Mouse (Mus musculus) NIH3T3 (cell line): ENCODE data around the gene Rtbdn.
"Not testable (repeated sequence)": the region's sequence is repeated elsewhere in the genome, so short reads cannot be mapped to it uniquely, and the experiment has no call there.

Experiments used
- DNase-seq: peaks from one replicate; pipeline ENCODE4 v3.0.0-alpha.2; 2012; ENCODE audit warnings: low read depth

Gene Rtbdn

DNA sequence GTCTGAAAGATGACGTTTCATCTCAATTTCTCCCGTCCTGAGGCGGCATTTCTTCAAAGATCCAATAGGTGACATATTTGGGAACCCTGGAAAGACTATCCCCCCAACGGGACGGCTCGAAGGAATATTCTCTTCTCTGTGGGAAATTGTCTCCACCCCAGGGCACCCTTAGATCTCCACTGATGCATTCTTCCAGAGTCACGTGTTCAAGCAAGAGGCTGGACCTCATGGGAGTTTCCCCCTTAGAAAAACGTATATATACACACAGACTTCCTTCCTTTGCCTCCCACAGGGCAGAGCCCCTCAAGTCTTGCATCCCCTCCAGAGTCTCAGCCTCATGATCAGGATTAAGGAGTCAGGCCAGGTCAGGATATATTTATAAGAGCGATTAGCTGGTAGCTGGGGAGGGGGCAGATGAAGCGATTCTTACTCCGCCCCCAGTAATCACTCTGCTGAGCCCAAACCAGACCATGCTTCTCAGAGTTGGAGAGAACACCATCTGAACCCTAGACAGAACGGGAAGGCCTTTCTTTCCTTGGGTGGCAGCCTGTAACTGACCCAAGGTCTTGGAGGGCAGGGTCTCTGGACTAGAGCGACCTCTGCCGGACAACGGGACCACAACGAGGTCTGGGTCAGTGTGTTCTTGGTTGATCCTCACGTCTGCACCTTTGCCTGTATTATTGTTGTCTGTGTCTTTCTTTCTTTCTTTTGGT lies at the start of gene Rtbdn:
TSS of gene Rtbdn (plus strand) at position 464 of the 713 bp plus-strand sequence.
- no peak for DNase-seq

DNA sequence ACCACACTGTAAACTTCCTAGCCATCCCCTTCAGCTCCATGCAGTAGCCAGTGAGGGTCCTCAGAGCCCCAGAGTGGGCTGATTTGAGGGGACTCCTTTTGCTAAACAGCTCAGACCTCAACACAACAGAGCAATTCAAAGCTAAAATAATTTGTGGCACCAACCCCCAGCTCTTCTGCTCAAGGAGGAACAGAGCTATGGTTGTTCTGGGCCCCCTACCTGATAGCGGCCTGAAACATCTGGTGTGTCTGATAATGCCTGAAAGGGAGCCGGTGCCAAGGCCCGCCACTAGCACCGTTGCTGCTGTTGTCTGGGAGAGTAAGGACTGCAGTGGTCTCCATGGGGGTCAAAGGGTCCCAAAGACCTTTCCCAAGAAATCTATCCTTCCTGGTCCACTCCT lies 45.7 kb upstream of the Rtbdn start:
- DNase-seq, result no peak

DNA sequence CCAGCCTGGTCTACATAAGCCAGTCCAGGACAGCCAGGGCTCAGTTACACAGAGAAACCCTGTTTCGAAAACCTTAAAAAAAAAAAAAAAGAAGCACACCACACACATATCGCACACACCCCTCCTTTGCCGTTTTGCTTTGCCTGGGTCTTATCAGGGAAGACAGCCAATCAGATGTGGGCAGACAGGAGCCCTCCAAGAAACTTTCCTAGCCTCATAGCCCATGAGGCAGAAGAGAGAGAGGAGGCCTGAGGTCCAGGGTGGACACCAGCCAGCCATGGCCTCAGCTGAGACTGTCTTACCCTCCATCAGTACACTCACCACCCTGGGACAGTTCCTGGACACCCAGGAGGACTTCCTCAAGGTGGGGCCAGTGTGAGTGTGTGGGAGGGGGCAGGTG lies 45.0 kb upstream of the Rtbdn start, which contains the start of gene Klf1:
TSS of gene Klf1 (plus strand) at position 177 of the 400 bp plus-strand sequence.
- no peak for DNase-seq

DNA sequence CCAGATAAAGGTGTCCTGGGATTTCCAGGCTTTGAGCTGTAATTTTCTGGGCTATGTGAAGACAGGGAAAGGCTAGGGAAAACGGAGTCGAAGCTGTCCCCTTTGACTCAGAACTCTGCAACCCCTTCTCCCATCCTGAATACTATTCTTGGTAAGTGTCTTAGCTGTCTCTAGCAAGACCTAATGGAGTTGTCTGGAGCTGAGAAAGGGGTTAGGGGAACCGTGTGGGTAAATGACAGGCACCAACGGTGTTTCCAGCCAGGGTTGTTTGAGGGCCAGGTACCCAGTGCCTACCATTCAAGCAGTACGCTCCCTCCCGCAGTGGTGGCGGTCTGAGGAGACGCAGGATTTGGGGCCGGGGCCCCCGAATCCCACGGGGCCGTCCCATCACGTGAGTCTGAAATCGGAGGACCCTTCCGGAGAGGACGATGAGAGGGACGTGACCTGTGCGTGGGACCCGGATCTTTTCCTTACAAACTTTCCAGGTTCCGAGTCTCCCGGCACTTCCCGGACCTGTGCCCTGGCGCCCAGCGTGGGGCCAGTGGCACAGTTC lies 44.3 kb upstream of the Rtbdn start:
- no peak for DNase-seq

DNA sequence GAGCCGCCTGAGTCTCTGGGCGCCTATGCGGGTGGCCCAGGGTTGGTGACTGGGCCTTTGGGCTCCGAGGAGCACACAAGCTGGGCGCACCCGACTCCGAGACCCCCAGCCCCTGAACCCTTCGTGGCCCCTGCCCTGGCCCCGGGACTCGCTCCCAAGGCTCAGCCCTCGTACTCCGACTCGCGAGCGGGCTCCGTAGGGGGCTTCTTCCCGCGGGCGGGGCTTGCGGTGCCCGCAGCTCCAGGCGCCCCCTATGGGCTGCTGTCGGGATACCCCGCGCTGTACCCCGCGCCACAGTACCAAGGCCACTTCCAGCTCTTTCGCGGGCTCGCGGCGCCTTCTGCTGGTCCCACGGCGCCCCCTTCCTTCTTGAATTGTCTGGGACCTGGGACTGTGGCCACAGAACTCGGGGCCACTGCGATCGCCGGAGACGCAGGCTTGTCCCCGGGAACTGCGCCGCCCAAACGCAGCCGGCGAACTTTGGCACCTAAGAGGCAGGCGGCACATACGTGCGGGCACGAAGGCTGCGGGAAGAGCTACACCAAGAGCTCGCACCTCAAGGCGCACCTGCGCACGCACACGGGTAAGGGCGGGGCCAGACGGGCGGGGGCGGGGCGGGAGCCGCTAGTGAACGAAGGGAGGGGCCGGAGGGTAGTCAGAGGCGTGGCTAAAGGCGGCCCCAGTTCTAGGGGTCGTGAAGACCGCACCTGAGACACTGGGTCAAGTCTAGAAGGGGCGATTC lies 43.7 kb upstream of the Rtbdn start:
- peak; percentile 81 for DNase-seq

DNA sequence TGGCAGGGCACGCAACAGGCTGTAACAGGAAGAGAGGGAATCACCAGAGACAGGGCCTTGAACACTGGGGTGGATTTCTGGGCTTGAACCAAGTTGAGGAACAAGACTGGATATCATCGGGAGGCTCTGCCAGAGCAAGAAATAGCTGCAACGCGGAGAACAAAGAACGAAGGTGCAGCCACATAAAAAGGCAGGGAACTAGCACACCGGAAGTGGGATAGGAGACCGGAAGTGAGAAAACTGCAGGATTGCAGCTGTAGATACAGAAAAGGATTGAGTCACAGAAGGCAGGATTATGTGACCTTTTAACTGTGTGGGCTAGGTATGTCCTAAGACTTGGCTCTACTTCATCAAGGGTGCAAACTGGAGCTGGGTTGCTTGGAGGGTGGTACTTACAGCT lies 42.4 kb upstream of the Rtbdn start:
- DNase-seq, result no peak

DNA sequence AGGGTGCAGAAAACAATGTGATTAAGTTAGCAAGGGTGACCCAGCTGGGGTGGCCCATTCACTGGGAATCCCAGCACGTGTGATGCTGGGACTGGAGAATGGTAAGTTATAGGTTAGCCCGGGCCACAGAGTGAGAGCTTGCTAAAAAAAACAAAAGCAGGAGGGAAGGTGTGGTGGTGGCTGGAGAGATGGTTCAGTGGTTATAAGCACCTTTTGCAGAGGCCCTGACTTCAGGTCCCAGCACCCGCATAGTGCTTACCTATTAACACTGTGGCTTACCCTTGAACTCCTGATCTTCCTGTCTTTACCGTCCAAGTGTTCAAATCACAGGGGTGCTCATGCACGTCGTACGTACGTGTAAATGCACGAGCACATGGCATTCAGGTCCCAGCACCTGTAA lies 39.8 kb upstream of the Rtbdn start:
- no peak for DNase-seq

DNA sequence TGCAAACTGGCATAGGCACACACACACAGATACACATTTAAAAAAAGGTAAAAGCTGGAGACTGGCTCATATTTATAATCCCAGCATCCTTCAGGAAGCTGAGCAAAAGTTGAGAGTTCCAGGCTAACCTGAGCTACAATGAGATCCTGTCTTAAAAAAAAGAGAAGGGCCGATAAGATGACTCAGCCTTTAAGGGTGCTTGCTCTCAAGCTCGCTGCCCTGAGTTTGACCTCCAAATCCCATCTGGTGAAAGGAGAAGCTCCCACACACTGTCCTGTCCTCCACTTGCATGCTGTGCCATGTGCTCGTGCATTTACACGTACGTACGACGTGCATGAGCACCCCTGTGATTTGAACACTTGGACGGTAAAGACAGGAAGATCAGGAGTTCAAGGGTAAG lies 39.3 kb upstream of the Rtbdn start:
- no peak for DNase-seq

DNA sequence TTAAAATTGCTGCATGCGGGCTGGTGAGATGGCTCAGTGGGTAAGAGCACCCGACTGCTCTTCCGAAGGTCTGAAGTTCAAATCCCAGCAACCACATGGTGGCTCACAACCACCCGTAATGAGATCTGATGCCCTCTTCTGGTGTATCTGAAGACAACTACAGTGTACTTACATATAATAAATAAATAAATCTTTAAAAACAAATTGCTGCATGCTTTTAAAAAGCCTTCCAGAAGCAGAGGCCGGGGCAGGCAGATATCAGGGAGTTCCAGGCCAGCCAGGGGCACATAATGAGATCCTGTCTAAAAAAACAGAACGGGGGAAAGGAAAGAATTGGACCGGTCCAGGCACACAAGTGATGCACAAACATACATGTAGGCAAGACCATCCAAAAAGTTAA lies 38.8 kb upstream of the Rtbdn start:
- DNase-seq, result not testable (repeated sequence)

DNA sequence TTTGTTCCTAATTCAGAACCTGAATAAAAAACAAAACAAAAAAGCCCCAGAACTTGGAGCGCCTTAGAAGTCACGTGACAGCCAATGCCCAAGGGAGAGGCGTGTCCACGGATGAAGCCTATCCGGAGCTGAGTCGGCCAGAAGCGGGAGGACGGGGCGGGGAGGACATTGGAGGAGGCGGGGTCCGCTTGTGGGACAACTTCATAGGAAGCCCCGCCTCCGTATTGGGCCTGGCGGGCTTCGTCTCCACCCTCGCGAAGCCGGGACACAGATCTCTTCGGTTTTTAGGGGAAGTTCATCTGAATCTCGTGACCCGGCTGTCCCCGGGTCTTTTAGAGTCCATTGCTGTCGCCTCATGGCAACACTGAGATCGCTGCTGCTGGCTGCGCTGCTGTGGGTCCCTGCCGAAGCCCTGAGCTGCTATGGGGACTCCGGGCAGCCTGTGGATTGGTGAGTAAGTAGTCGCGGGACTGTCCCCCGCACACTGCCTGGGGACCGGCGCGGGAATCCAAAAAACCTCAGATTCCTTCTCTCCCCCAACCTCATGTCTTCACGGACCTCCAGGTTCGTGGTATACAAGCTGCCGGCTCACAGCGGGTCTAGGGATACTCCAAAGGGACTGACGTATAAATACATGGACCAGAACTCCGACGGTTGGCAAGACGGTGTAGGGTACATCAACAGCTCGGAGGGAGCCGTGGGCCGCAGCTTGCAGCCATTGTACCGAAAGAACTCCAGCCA lies 38.2 kb upstream of the Rtbdn start, which contains the start of gene Dnase2a:
TSS of gene Dnase2a (plus strand) at position 140 of the 741 bp plus-strand sequence.
- DNase-seq, result peak; percentile 99

DNA sequence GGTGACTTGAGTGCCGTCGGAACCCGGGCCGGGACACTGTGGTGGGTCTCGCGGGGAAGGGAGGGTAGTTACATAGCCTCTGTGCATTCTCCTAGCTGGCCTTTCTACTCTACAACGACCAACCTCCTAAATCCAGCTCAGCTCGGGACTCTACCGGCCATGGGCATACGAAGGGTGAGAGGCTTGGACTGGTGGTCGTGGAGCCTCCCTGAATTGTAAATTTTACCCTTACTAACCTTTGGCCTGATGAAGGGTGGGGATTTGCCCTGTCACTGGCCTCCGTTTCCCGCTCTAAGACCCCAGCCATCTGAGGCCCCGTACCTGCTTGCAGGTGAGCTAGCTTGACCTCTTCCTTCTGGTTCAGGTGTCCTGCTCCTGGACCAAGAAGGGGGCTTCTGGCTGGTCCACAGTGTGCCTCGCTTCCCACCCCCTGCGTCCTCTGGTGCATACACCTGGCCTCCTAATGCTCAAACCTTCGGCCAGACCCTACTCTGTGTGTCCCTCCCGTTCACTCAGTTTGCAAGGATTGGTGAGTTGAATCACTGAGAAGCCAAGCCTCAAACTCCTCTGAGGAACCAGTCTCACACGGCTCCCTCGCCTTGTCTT lies 37.5 kb upstream of the Rtbdn start:
- DNase-seq, result no peak

DNA sequence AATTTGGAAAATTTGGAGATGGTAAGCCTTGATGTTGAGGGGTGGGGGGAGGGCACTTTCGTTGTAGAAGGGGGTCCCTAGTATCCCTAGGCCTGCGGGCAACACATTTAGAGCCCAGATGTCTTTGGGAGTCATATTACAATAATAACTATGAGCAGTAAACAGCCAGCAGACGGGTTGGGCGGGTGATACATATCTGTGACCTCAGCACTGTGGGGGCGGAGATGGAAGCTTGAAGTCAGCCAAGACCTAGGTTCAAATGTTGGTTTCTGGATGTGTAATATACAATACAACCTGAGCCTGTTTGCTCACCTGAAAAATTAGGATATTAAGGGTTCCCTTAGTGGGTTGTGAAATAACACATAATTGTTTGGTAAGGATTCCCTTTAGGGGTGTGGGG lies 36.8 kb upstream of the Rtbdn start:
- no peak for DNase-seq

DNA sequence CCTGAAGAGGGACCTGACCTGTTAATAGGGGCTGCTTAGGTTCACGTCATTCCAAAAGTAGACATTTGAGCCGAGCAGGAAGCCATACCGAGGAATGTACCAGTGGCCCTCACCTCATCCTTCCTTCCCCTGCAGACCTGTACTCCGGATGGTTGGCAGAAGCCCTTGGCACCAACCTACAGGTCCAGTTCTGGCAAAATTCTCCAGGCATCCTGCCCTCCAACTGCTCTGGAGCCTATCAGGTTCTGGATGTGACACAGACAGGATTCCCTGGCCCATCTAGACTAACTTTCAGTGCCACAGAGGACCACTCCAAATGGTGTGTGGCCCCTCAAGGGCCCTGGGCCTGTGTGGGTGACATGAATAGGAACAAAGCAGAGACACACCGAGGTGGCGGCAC lies 36.2 kb upstream of the Rtbdn start:
- DNase-seq, result no peak

DNA sequence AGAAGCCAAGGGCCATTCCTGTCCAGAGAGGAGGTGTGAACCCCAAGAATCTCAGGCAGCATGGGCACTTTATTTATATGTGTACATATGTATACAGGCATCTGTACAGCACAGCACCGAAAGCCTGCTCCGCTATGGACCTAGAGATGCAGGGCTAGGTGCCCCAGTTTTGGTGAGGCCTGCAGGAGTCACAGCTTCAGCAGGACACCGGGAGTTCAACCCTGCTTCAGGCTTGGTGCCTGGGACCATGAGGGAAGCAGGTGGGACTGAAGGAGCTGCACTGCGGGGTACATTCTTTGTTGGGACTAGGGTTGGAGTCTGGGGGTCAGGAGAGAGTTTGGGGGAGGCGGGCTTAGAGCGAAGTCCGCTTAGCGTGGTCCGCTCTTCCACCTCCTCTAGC lies 34.9 kb upstream of the Rtbdn start:
- DNase-seq, result no peak

DNA sequence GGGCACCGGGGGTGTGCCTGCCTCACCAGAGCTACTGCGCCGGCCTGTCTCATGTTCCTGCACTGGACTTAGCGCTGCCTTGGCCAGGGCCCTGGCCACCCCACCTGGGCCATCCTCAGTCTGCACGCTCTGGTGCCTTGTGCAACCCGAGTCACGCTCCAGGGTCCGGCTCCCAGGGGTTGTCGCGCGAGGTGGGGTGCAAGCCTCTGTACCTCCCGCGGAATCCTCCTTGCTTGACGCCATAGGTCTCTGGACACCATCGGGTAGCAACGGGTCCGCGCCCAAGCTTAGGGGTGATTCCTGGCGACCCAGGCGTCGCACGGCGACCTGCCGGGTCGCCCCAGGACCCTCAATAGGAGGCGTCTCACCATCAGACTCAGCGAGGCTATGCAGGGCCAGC lies 34.4 kb upstream of the Rtbdn start:
- no peak for DNase-seq

DNA sequence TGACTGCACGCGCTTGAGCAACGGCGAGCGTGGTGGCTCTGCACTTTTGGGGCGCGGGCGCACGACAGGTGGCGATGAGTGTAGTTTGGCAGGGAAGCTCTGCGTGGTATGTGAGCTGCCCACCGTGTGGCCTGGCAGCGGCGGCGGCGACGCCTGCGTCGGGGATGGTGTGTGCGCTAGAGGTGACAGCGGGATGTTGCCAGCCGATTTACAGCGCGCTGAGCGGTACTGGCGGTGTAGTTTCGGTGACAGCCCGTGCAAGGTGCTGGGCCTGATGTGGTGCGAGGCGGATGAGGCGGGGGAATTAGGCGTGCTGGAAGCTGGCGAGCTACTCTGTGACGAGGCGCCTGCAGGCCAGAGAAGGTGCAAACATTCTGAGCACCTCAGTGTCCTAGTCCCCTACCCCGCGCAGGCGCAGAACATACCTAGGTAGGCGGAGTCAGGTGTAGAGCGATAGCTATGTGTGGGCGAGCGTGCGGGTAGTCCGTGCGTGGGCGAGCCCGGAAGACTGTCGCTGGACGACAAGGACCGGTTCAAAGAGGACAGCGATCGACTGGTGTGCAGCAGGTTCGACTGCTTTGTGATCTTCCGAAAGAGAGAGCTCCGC lies 33.8 kb upstream of the Rtbdn start:
- no peak for DNase-seq

DNA sequence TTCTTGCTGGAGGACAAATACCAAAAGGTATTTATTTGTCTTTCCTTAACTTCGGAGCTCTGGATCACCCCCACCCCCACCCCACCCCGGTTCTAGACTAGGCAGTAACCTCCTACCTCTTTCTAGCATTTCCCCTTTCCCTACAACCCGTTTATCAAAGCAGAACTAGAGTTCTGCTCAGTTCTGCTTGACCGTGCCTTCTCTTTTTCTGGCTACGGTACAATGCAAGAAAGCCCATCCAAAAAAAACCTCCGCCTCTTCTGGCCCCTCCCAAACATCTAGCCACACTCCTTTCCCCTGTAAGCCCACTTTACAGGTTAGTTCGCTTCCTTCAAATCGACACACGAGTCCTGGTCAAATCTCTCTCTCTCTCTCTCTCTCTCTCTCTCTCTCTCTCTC lies 33.3 kb upstream of the Rtbdn start:
- no peak for DNase-seq

DNA sequence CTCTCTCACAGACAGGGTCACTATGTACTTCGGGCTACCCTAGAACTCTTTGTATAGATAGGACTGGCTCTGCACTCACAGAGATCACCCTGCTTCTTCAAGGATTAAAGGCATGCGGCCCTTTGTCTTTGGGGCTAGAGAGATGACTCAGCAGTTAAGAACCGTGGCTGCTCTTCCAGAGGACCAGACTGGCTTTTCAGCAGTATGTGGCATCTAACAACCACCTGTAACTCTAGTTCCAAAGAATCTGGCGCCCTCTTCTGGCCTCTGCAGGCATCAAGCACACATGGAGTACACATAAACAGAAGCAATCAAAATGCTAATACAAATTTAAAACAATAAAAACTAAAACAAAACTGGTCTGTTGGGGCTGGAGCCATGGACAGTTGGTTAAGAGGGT lies 32.8 kb upstream of the Rtbdn start:
- peak; percentile 31 for DNase-seq

DNA sequence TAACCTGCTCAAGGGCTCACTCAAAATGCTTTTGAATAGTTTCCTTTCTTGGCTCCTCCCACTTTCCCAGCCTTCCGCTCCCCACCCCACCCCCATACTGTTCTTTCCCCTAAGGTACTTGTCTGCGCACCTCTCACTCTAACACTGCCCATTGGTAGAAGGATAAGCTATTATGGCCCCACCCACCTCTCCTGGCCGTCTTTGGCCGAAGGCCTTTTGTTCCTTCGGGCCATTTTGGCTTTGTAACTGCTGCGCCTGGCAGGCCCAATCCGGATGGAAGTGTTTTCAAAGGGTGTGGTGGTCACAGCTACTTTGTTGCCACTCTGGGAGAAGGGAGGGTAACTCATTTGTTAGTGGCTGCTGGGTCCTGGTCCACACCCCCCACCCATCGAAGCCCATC lies 31.5 kb upstream of the Rtbdn start:
- no peak for DNase-seq

DNA sequence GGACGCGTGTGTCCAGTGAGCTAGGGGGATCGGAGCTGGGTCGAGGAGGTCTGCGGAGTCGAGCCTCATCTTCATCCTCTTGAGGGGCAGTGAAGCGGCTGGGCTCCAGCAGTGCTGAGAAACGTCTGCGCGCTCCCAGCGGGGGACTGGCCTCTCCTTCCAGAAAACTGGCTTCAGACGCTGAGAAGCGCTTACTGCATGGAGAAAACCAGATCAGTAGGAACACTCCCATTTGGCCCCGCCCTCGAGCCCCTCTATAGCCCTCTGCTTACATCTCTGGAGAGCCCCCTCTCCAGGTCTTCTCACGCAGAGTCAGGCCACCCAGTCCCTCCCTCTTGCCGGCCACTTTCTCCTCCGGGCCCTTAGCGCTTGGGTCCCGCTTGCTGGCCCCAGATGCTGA lies 29.0 kb upstream of the Rtbdn start:
- no peak for DNase-seq

DNA sequence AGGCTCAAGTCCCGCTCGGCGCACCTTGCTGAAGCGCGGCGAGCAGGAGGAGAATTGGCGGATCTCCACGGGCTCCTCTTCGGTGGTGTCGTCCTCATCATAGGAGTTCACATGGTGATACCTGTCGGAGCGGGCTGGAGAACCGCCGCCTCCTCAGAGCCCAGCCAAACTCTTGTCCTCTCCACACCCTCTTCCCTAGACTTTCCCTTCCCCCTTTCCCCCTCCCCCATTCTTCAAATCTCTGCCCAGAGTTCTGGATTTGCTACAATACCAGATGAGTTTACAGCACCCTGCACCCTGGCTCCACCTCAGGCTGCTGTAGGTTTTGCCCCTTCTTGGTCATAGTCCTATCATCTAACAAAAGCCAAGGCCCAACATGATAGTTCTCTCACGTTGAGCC lies 28.1 kb upstream of the Rtbdn start:
- no peak for DNase-seq

DNA sequence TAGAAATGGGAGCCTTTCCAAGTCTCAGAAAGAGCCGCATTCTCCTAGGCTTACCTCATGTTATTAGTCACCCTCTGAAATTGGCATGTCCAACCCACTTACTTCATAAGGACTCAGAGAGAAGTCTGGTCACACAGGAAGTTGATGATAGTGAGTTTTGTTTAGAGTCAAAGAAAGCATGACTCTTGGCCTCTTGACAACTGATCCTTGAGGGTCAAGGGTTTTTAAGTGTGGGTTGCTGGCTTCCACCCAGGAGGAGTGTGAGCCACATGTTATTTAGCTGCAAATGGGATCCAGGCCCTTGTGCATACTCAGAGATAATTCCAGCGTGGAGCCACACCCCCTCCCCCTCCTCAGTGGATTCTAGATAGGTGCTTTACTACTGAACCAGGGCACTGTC lies 25.2 kb upstream of the Rtbdn start:
- DNase-seq, result peak; percentile 73
